Mouse (Mus musculus) cortical plate, adult 2 months (tissue): Measurements from ENCODE around the gene Pih1d1.

Source experiments
- CTCF ChIP-seq: fragments of 200-500 bp; IDR thresholded peaks from 2 replicates; pipeline ENCODE4 v1.5.1; 2011; ENCODE audit warnings: mild to moderate bottlenecking, control low read depth, low read length; ENCODE audit not compliant: insufficient read depth; ENCODE audit errors: extremely low read depth
- POLR2A ChIP-seq: fragments of 200-500 bp; IDR thresholded peaks from 2 replicates; pipeline ENCODE4 v1.6.1; 2011; ENCODE audit warnings: mild to moderate bottlenecking, low read length, control low read depth; ENCODE audit not compliant: insufficient read depth; ENCODE audit errors: extremely low read depth

DNA sequence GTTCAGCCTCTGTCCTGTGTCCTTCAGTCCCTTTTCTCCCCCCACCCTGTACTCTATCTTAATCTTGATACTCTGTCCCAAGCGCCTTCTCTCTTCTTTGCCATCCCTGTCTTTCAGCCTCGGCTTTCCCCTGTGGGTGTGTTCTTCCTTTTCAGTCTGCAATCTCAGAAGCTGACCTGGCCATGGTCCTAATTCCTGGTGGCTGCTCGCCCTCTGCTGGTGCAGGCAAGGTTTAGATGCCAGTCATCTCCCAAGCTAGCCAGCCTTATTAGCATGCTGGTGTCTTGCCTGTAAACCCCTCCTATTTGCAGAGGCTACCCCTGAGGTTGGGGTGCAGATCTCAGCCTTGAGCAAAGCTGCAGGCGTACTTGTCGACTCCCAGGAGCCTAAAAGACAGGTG is 44.3 kb downstream of the Pih1d1 start:
- TF ChIP-seq CTCF (peak; percentile 92), POLR2A (no peak)
